Mouse (Mus musculus) heart, postnatal 25 days (tissue): ENCODE measurements around the gene Ggt5. TPM values are rescaled to one million over a fixed set of nuclear protein-coding genes. Genes with fewer than 3 reads are reported as not detected.

ENCODE experiments used
- DNase-seq: peaks from one replicate; pipeline ENCODE4 v3.0.0; 2022; ENCODE audit warnings: low spot score
- intact Hi-C: fragments of 180-260 bp; cut with DNase I; formaldehyde crosslinking; loops from one replicate; pipeline ENCODE4 v1.15.1; 2025
- total RNA-seq, 2 experiments: library from RNA; stranded (reverse); gene quantifications; 2 replicates each; pipeline ENCODE4 v1.2.3; 2021

The Ggt5 gene
- total RNA-seq, 2 experiments from 2014 or later: 5.3 to 6.9 TPM

DNA sequence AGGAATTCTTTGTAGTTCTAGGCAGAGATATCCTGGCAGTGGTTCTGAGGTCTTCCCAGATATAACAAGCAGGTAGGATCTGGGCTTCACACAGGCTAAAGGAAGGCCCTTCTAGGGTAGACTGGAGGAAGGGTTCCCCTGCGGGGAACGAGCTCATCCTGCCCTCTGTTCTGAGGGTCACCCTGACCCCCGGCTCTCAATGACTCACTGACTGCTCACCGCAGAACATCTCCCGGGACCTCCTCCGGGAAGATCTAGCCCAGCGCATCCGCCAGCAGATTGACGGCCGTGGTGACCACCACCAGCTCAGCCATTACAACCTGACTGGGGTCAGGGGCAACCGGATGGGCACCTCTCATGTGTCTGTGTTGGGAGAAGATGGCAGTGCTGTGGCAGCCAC, 19.8 kb downstream of the Ggt5 start:
- DNase-seq: no peak
- intact Hi-C loops: no loop called here

DNA sequence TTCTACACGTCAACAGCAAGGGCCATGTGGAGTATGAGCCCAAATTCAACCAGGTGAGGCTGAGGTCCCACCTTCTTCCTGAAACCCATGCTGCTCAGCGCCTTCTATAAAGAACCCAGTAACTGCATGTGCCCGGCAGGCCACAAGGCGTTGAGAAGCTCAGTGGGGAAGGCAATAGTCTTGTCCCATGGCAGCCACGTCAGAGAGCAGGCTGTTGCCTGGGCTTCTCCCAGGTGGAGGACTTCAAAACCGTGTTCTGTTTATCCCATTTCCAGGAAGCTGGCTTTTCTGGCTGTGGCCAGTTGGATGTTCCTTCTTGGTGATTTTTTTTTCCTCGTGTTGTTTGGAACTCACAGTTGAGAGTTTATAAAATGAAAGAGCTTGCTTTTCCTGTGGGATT, 21.3 kb downstream of the Ggt5 start:
- no peak for DNase-seq
- intact Hi-C loops: no loop called here

DNA sequence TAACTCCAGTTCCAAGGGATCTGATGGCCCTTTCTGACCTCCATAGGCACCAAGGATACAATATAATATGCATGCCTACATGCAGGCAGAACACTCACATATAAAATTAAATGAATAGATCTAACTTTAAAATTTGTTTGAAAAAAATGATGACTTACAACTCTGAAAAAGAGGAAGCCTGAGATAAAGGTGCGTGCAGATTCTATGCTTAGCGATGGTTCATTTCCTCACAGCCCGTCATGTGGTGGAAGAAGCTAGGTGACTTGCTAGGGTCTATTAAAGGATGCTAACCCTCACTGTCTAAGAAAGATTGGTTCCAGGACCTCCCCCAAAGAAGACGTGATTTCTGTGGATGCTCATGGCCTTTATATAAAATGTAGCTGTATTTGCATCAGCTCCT, 26.9 kb downstream of the Ggt5 start:
- intact Hi-C loops: no loop called here
- DNase-seq: no peak

DNA sequence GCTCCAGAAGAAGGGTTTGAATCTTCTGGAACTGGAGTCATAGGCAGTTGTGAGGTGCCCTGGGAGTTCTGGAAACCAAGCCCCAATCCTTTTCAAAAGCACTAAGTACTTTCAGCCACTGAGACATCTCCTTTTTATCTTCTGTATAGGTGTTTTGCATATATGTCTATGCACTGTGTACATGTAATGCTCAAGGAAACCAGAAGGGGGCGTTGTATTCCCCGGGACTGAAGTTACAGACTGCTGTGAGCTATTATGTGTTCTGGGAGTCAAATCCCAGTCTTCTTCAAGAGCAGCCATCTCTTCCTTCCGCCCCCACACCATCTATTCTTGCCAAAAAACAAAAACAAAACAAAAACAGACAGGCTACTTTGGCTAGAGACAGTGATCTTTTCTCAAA, 31.7 kb downstream of the Ggt5 start:
- intact Hi-C loops: no loop called here
- no peak for DNase-seq

DNA sequence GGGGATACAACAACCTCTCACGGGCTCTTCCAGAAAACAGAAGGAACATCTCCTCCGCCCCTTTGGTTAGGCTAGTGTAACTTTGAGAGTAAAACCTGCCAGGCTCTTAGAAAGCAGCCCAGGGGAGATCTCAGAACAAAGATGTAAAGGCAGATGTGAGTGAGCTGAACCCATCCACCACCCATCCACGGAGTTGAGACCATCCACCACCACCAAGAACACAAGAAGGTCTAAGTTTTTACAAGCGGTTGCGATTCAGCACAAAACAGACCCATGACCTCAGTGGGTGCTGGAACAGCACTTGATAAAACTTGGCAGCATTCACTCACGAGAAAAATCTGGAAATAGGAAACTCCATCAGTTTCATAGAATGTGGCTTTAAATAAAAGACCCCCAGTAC, 36.8 kb downstream of the Ggt5 start:
- intact Hi-C loops: no loop called here
- no peak for DNase-seq

DNA sequence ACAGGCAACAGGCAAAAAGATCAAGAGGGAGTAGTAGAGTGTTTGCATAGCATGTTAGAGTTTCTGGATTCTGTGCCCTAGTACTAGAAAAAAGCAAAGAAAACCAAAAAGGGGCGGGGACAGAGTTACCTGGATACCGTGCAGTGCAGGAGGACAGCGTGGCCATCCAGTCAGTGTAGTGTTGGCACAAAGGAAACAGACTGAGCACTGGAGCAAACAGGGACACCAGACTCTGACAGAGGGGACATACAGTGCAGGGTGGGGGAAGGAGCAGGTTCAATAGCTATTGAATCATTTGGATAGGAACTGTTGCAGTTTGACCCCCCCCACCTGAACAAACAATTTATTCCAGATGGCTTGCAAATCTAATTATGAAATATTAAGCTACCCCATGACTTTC, 37.9 kb downstream of the Ggt5 start:
- intact Hi-C loops: no loop called here
- no peak for DNase-seq

GRCm38 (mm10) chr10:75627490-75627889, 38.4 kb downstream of the Ggt5 start:
- no peak for DNase-seq
- intact Hi-C loops: no loop called here

DNA sequence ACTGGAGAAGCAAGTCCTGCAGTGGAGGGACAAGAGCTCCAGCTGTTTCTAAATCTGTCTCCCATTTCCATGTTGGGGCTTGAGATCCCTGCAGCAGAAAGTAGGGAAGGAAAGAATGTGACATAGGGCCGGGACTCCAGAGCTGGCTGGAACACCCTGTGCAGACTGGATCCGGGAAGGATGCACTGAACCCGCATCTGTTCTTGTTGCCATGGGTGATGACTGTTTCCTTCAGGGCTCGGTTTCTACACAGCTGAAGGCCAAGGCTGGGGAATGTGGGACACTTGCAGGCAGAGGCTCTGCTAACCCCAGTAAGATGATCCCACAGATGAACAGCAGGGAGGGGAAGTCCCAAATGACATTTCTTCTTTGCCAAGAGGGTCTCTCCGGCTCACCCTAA, 43.5 kb downstream of the Ggt5 start:
- intact Hi-C loops: no loop called here
- DNase-seq: peak; percentile 67

DNA sequence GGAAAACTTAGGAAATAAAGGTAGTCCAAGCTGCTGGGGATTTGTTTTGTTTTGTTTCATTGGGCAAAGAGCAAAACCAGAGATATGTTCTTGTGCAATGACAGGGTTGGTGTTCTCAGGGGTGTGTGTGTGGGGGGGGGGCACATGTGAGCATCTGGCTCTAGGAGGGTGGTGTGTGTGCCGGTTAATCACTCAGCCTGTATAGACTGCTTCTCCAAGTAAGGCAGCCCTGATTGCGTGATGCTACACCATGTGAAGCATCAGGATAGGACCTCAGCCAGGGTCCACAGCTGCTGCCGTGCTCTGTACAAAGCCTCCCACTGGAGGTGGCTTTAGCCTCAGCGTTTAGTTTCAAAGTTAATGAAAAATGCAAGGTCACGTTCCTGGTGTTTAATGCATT, 43.9 kb downstream of the Ggt5 start:
- DNase-seq: peak; percentile 38
- intact Hi-C loops: no loop called here

DNA sequence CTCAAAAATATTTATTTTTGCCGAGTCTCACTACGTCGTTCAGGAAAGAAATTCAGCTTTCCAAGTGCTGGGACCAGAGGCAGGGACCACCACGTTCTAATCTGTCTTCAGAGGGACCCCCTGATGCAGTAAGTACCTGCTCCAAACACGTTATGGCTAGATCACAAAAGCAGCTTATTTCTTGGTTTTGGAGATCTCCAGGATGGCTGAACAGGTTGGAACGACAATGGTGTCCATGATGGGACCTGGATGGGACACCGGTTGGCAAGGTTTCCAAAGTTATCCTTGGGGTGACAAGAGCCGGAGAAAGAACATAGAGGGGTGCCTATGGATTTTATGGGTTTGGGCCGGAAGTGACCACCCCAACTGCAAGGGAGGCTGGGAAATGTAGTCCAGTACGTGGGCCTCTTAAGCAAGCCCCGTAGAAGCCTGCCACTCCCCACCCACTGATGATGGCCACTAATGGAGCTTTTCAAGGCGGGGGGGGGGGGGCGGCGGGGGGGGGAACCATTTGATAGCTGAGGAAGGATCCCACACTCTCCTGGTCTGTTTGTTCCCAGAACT, 44.5 kb downstream of the Ggt5 start:
- intact Hi-C loops: no loop called here
- DNase-seq: no peak

DNA sequence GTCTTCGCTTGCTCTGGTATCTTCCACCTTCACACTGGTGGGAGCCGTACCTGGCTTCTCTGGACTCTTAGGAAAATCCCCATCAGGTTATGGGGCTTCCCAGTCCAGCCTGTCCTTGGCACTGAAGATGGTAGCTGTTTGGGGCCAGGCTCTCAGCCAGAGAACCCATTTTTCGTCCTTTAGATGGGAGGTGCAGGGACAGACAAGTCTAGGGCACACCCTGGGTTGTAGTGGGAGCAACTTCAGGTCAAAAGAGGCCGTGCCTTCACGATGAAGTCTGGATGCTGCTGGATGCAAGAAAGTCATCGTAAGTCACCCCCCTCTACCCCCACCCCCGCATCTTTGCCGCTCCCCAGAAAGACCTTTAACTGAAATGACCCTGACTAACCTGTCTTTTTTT, 45.5 kb downstream of the Ggt5 start:
- intact Hi-C loops: loop anchor here (1.0 to 5.0 kb wide), 2 partner anchors 48 to 218 kb away; no protein-coding TSS in a partner anchor
- DNase-seq: no peak

GRCm38 (mm10) chr10:75635019-75635692, 46.0 kb downstream of the Ggt5 start:
- intact Hi-C loops: loop anchor here (1.0 to 5.0 kb wide), 2 partner anchors 49 to 217 kb away; no protein-coding TSS in a partner anchor
- no peak for DNase-seq

GRCm38 (mm10) chr10:75635693-75636055, 46.5 kb downstream of the Ggt5 start:
- peak; percentile 68 for DNase-seq
- intact Hi-C loops: loop anchor here (1.0 to 5.0 kb wide), 3 partner anchors 49 to 217 kb away; no protein-coding TSS in a partner anchor

- DNase-seq: no peak
- intact Hi-C loops: loop anchor here (2.0 to 5.0 kb wide), 2 partner anchors 67 to 216 kb away; no protein-coding TSS in a partner anchor
Observed at GRCm38 (mm10) chr10:75636084-75636786, 47.1 kb downstream of the Ggt5 start.

GRCm38 (mm10) chr10:75637711-75638110, 48.6 kb downstream of the Ggt5 start:
- intact Hi-C loops: loop anchor here (2.0 to 5.0 kb wide), 2 partner anchors 65 to 215 kb away; no protein-coding TSS in a partner anchor

GRCm38 (mm10) chr10:75641721-75642222, 52.6 kb downstream of the Ggt5 start:
- intact Hi-C loops: no loop called here
- DNase-seq: no peak

More at GRCm38 (mm10) chr10:75637711-75638110, 48.6 kb downstream of the Ggt5 start:
- no peak for DNase-seq

DNA sequence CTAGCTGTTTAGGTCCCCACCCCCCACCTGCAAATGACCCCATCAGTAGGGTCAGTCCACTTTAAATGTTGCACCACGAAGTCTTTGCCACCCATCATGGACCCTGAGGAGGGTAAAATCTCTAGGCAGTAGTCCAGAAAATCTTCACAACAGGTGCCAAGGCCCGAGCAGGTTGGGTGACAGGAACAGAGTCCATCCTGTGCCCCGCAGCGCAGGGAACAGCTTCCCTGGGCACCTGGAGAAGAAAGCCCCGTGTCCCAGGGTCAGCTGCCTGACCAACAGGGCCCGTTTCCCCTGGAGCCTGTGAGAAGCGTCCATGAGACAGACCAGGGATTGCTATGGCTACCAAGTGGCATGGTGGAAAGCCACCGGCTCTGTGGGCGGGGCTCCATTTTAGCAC, 53.3 kb downstream of the Ggt5 start:
- intact Hi-C loops: no loop called here
- no peak for DNase-seq

DNA sequence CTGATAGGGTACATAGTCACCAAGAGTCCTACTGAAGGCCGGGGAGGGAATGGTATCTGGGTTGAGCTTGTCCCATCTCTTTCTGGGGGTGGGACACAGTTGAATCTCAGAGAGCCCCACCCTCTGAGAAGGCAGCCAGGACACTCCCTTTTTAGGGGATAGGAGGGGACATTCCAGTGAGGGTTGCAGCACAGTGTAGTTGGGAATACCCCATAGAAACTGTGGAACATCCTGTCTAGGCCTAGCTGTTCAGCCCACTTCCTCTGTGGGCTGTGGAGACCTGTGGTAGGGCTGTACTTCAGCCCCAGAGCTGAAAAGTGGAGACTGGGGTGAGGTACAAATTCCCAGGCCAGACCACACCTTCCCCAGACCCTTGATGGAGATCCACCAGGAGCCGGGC, 53.8 kb downstream of the Ggt5 start:
- intact Hi-C loops: no loop called here
- no peak for DNase-seq

DNA sequence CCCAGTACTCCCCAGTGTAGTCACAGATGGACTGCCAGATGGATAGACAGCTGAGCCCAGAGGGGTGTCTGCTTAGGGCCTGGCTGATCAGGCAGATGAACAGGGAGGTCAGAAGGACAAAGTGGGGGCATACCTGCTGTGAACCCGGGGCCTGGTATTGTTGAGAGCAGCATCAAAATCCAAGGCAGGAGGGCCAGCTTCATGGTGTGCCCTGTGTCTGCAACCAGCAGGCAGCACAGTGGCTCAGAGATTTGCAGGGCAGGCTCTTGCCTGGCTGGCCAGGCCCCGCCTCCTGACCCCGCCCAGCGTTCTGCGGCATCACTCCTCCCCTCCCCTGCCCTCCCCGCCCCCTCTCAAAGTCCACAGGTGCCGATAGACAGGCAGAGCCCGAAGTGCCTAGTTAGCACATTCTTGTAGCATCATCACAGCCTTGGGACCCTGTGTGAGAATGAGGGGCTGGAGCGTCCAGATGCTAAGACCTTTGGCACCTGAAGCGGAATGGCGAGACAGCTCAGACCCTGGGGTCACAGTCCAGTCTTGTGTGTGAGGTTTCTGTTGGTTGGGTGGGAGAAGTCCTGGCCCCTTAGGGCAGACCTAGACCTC, 54.7 kb downstream of the Ggt5 start, which contains the start of gene Susd2:
Gene Susd2, minus strand, starts transcription at position 268 of the 603 bp plus-strand sequence.
- no peak for DNase-seq
- intact Hi-C loops: no loop called here

- no peak for DNase-seq
- intact Hi-C loops: no loop called here
Observed at GRCm38 (mm10) chr10:75645616-75646015, 56.5 kb downstream of the Ggt5 start.
